Mouse (Mus musculus): ENCODE results near the gene Tbx15. TPM values are rescaled to one million over a fixed set of nuclear protein-coding genes. Genes with fewer than 3 reads are reported as not detected.
A peak's percentile ranks its signal among the peaks of the same experiment; 100 is the strongest.

The Tbx15 gene
- polyA plus RNA-seq, 1 experiment: 5.0 TPM

DNA sequence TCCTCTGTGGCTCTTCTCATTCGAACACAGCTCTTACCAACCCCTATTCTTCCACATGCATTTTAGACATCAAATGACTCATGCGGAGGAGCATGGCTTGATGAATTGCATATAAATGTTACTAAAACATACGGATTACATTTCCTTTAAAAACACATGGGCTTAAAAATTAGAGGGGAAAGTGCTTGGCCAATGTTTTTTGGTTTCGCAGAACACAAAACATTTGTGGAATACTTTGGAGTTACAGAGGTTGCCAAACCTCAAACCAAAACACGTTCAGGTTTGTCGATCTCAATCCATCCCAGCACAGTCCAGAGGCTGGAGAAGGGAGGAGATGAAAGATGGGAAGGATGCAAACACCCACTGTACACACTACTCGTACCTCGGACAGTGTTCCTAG lies 90.9 kb downstream of the Tbx15 start:
- Histone ChIP-seq H3ac (ENCODE audit: control insufficient read depth, insufficient read length, low read depth) (no peak overlapping the region), H3K36me3 (ENCODE audit: control insufficient read depth, insufficient read depth) (peaks cover 18% of the 10 kb centered on the region), H3K27me3 (ENCODE audit: control insufficient read depth, insufficient read depth, insufficient read length) (no peaks in the 10 kb centered on the region), H3K4me3 (ENCODE audit: insufficient read depth, poor library complexity, severe bottlenecking) (no peak overlapping the region), H3K79me2 (ENCODE audit: control insufficient read depth, insufficient read depth) (no peaks in the 10 kb centered on the region), H3K79me3 (ENCODE audit: low read depth) (no peaks in the 10 kb centered on the region)
- TF ChIP-seq MAX (IDR thresholded peaks at IDR 0.05): no peak

DNA sequence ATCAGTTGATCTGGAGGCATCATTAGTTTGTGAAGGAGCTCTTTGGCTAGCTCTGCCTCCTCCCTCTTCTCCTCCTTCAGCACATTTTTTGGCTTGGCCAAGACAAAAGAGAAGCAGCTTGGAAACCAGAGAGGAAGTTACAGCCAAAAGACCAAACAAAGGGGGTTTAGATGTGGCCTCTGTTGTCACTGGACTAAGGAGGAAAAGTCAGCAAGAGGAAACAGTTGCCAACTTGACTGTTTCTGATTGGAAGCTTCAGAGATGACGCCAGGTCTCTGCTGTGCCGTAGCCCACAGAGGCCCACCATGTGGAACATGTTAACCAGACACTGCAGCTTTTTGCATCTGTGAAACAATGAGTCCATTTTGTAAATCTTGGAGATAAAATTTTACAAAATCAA lies 96.7 kb downstream of the Tbx15 start:
- Histone ChIP-seq H3K36me3 (ENCODE audit: control insufficient read depth, insufficient read depth) (peaks cover 5% of the 10 kb centered on the region), H3K79me2 (ENCODE audit: control insufficient read depth, insufficient read depth) (no peaks in the 10 kb centered on the region), H3K27me3 (ENCODE audit: control insufficient read depth, insufficient read depth, insufficient read length) (no peaks in the 10 kb centered on the region), H3K79me3 (ENCODE audit: low read depth) (no peaks in the 10 kb centered on the region), H3K4me3 (ENCODE audit: insufficient read depth, poor library complexity, severe bottlenecking) (no peak overlapping the region), H3ac (ENCODE audit: control insufficient read depth, insufficient read length, low read depth) (no peak overlapping the region)
- TF ChIP-seq USF1 (IDR thresholded peaks at IDR 0.05; ENCODE audit: low read depth): no peak
- no peak for TF ChIP-seq FOSL1 (IDR thresholded peaks at IDR 0.05; ENCODE audit: insufficient read depth, low read length, poor library complexity, severe bottlenecking)
- no peak for TF ChIP-seq MAX (IDR thresholded peaks at IDR 0.05)
- TF ChIP-seq CEBPB (IDR thresholded peaks at IDR 0.05; ENCODE audit: low read depth): no peak
- TF ChIP-seq MYOG (IDR thresholded peaks at IDR 0.05; ENCODE audit: control insufficient read depth, extremely low read depth, insufficient read length): no peak
- TF ChIP-seq CTCF (IDR thresholded peaks at IDR 0.05; ENCODE audit: control insufficient read depth, insufficient read depth, insufficient read length): no peak
- TF ChIP-seq MYOD1 (IDR thresholded peaks at IDR 0.05; ENCODE audit: control insufficient read depth, insufficient read length, low read depth): no peak

DNA sequence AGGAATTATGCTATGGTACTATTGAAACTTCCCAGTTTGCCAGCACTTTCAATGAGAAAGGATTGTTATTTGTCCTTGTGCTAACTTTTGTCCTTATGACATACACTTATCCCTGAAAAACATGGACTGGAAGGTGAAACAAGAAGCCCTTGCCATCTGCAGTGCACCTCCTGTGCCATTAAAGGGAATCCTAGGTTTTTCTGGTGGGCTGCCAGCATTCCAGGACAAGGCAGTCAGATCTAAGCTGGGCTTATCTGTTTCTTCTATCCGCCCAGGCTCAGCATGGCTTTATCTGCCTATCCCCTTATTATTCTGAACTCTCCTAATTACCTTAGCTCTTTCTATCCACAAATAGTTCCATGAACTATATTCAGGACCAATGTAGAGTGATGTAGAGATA lies 98.6 kb downstream of the Tbx15 start:
- Histone ChIP-seq H3K36me3 (ENCODE audit: control insufficient read depth, insufficient read depth) (no peaks in the 10 kb centered on the region), H3K79me3 (ENCODE audit: low read depth) (no peaks in the 10 kb centered on the region), H3K27me3 (ENCODE audit: control insufficient read depth, insufficient read depth, insufficient read length) (no peaks in the 10 kb centered on the region), H3K4me3 (ENCODE audit: insufficient read depth, poor library complexity, severe bottlenecking) (no peak overlapping the region), H3K79me2 (ENCODE audit: control insufficient read depth, insufficient read depth) (no peaks in the 10 kb centered on the region), H3ac (ENCODE audit: control insufficient read depth, insufficient read length, low read depth) (no peak overlapping the region)
- TF ChIP-seq MYOG (IDR thresholded peaks at IDR 0.05; ENCODE audit: control insufficient read depth, extremely low read depth, insufficient read length) (no peak), FOSL1 (IDR thresholded peaks at IDR 0.05; ENCODE audit: insufficient read depth, low read length, poor library complexity, severe bottlenecking) (no peak), CTCF (IDR thresholded peaks at IDR 0.05; ENCODE audit: control insufficient read depth, insufficient read depth, insufficient read length) (no peak), MAX (IDR thresholded peaks at IDR 0.05) (no peak), CEBPB (IDR thresholded peaks at IDR 0.05; ENCODE audit: low read depth) (no peak), USF1 (IDR thresholded peaks at IDR 0.05; ENCODE audit: low read depth) (no peak), MYOD1 (IDR thresholded peaks at IDR 0.05; ENCODE audit: control insufficient read depth, insufficient read length, low read depth) (no peak)

DNA sequence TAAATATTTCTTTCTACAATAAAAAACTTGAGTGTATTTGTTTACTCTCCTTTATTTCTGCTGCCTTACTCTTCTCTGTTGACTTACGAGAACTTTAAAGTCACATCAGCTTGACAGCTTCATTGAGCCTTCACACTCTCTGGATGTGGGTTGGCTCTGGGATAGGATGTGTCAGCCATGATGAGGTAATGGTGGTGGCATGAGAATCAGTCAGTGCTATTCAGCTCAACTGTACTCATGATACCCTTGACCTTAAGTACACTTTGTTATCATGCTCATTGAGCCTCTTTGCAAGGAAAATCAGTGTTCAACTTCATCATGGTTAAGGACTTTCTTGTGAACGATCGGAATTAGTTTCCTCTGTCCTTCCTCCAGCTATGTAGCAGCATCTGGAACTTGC lies 99.8 kb downstream of the Tbx15 start:
- Histone ChIP-seq H3K27me3 (ENCODE audit: control insufficient read depth, insufficient read depth, insufficient read length) (no peaks in the 10 kb centered on the region), H3K79me3 (ENCODE audit: low read depth) (no peaks in the 10 kb centered on the region), H3ac (ENCODE audit: control insufficient read depth, insufficient read length, low read depth) (no peak overlapping the region), H3K36me3 (ENCODE audit: control insufficient read depth, insufficient read depth) (no peaks in the 10 kb centered on the region), H3K4me3 (ENCODE audit: insufficient read depth, poor library complexity, severe bottlenecking) (no peak overlapping the region), H3K79me2 (ENCODE audit: control insufficient read depth, insufficient read depth) (no peaks in the 10 kb centered on the region)
- TF ChIP-seq MYOG (IDR thresholded peaks at IDR 0.05; ENCODE audit: control insufficient read depth, extremely low read depth, insufficient read length) (no peak), USF1 (IDR thresholded peaks at IDR 0.05; ENCODE audit: low read depth) (no peak), MAX (IDR thresholded peaks at IDR 0.05) (no peak), FOSL1 (IDR thresholded peaks at IDR 0.05; ENCODE audit: insufficient read depth, low read length, poor library complexity, severe bottlenecking) (no peak), MYOD1 (IDR thresholded peaks at IDR 0.05; ENCODE audit: control insufficient read depth, insufficient read length, low read depth) (no peak), CTCF (IDR thresholded peaks at IDR 0.05; ENCODE audit: control insufficient read depth, insufficient read depth, insufficient read length) (no peak), CEBPB (IDR thresholded peaks at IDR 0.05; ENCODE audit: low read depth) (no peak)

DNA sequence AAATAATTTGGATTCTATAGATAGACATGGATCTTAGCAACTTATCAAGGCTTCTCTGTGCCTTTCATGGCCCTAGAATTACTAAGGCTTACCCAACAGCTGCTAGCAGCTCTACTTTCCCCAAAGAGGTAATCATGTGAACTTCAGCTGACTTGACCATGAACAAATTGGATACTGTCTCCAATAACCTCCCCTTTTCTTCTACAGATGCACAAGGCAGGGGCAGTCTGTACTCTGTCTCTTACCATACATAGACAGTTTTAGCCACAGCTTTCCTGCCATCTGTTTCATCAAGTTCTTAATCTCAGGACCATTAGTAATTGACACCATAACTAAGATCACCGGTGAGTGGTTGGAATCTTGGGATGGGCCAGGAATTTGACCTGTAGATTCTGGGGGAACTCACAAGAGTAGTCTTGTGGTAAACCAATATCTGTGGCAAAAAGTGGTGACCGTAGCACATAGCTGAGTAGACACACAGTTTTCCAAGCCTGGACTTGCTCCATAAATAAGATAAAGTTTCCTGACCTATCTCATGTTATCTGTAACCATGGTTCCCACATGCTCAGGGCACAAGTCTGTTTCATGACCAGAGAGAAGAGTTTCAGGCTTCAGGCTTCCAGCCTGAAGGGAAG lies 139.6 kb downstream of the Tbx15 start:
- H3K4me3 ChIP-seq (ENCODE audit: insufficient read depth, poor library complexity, severe bottlenecking): no peak overlapping the region
- no peaks in the 10 kb centered on the region for H3K27me3 ChIP-seq (ENCODE audit: control insufficient read depth, insufficient read depth, insufficient read length)
- TF ChIP-seq CTCF (IDR thresholded peaks at IDR 0.05; ENCODE audit: control insufficient read depth, insufficient read depth, insufficient read length) (no peak), FOSL1 (IDR thresholded peaks at IDR 0.05; ENCODE audit: insufficient read depth, low read length, poor library complexity, severe bottlenecking) (no peak), MAX (IDR thresholded peaks at IDR 0.05) (no peak), CEBPB (IDR thresholded peaks at IDR 0.05; ENCODE audit: low read depth) (no peak), MYOG (IDR thresholded peaks at IDR 0.05; ENCODE audit: control insufficient read depth, extremely low read depth, insufficient read length) (no peak), MYOD1 (IDR thresholded peaks at IDR 0.05; ENCODE audit: control insufficient read depth, insufficient read length, low read depth) (no peak), USF1 (IDR thresholded peaks at IDR 0.05; ENCODE audit: low read depth) (no peak)

DNA sequence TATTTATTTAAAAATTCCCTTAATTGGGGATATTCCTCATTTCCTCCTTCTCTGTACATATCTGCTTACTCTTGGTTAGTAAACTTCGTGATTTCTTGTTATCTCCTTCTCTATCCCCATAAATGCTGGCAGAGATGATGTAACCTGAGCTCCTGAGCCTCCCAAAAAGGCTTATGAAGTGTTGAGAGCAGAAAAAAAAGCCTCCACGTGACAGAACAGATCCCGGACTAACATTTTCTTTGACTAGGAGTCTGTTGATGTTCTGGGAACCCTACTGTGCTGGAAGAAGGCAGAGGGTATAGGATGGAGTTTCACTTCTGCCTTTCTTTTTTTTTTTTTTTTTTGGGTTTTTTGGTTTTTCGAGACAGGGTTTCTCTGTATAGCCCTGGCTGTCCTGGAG lies 146.9 kb downstream of the Tbx15 start:
- TF ChIP-seq FOSL1 (IDR thresholded peaks at IDR 0.05; ENCODE audit: insufficient read depth, low read length, poor library complexity, severe bottlenecking): no peak
- peak; percentile 71 for TF ChIP-seq USF1 (IDR thresholded peaks at IDR 0.05; ENCODE audit: low read depth)
- no peak overlapping the region for H3K4me3 ChIP-seq (ENCODE audit: insufficient read depth, poor library complexity, severe bottlenecking)

More for the DNA sequence above, 139.6 kb downstream of the Tbx15 start:
- Histone ChIP-seq H3ac (ENCODE audit: control insufficient read depth, insufficient read length, low read depth) (no peak overlapping the region), H3K36me3 (ENCODE audit: control insufficient read depth, insufficient read depth) (no peaks in the 10 kb centered on the region), H3K79me3 (ENCODE audit: low read depth) (no peaks in the 10 kb centered on the region), H3K79me2 (ENCODE audit: control insufficient read depth, insufficient read depth) (no peaks in the 10 kb centered on the region)

More for the DNA sequence above, 146.9 kb downstream of the Tbx15 start:
- no peaks in the 10 kb centered on the region for H3K79me2 ChIP-seq (ENCODE audit: control insufficient read depth, insufficient read depth)
- H3K27me3 ChIP-seq (ENCODE audit: control insufficient read depth, insufficient read depth, insufficient read length): no peaks in the 10 kb centered on the region
- no peaks in the 10 kb centered on the region for H3K79me3 ChIP-seq (ENCODE audit: low read depth)
- H3K36me3 ChIP-seq (ENCODE audit: control insufficient read depth, insufficient read depth): no peaks in the 10 kb centered on the region
- H3ac ChIP-seq (ENCODE audit: control insufficient read depth, insufficient read length, low read depth): no peak overlapping the region

Small RNAs within 50 kb of the gene (microRNA-seq; reads per million reads assigned to microRNA genes)
- gene Mir6481 (ENCODE audit: borderline microRNAs expressed): not detected

Other genes with a start within 250 kb of the Tbx15 start
- 5.1 TPM for gene Wars2, start 99.3 kb upstream of the Tbx15 start, polyA plus RNA-seq (2012; fragmentation: generic; extraction: Trizol)